Mouse (Mus musculus): ENCODE results near the gene Ehf.

DNA sequence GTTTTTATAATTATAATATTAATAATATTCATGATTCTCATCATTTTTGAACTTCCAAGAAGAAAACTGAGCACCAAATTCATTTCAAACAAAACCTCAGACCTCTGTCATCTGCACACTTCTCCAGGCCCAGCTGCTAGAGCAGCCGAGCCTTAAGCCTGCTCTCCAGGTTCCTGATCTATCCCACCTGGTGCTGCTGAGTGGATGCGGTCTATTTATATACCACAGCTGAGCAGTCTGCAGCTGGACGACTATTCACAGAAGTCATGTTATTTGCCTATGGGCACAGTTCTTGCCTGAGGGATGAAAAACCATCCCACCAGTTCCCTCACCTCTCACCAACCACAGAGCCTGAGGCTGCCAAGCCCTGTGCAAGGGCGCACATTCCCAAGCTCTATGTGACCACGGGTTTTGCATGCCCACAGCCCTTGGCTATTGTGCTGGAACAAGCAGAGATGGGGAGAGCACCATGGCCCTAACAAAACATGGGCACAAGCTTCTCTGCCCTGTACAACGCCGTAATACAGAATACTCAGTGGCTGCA is 13.6 kb downstream of the Ehf start:
- TF ChIP-seq CTCF (IDR thresholded peaks at IDR 0.05; ENCODE audit: low read depth) (no peak), EP300 (optimal IDR thresholded peaks at IDR 0.05) (no peak)

Data from stomach, postnatal 0 days (tissue).